In genomic region chr11:69902972-69903371, GRCm38 (mm10) we compare ENCODE assay signal across 9 mouse cellular contexts. TPM values are rescaled to one million over a fixed set of nuclear protein-coding genes. Genes with fewer than 3 reads are reported as not detected.
A peak's percentile ranks its signal among the peaks of the same experiment; 100 is the strongest.
DNase-seq lines count a peak whose midpoint lies in the region; ATAC-seq and TF ChIP-seq lines count a peak whose summit lies in the region.
"Had no signal": no experiment of that assay in that cellular context is flagged by ENCODE, and none has a peak within 500 bp of the region (broad histone marks: within the 10 kb centered on the region; RNA-seq: fewer than 3 reads in every experiment).

No protein-coding gene starts in this region.

- peak overlapping the region; percentile 85; the same call in 1 of the 2 replicates for H3K9ac ChIP-seq in heart, postnatal 0 days (replicated peaks; ENCODE audit: low read depth, low read length)
- H3K9ac ChIP-seq in MEL (ENCODE audit: control insufficient read depth, low read depth, low read length, poor library complexity, severe bottlenecking), result peak overlapping the region; percentile 81

- no peak for TF ChIP-seq EP300 in heart, postnatal 0 days (IDR thresholded peaks at IDR 0.05; ENCODE audit: low read depth)
- no peak for TF ChIP-seq EP300 in MEL (IDR thresholded peaks at IDR 0.05; ENCODE audit: low read depth in 1 of 2, low read length in 2 of 2)

- H3K27ac ChIP-seq in heart, postnatal 0 days (ENCODE audit: low read depth), result no peak overlapping the region; the same call in 1 of the 2 replicates
- H3K27ac ChIP-seq in MEL (ENCODE audit: control insufficient read depth, low read depth, low read length) (no peak overlapping the region), macrophage (no peak overlapping the region)
- H3K27ac ChIP-seq in hindbrain, embryonic 10.5 days, result peak overlapping the region; percentile 99; the same call in 1 of the 2 replicates

- WGBS in heart, postnatal 0 days, result 81% methylated on average over 13 of the region's 13 CpGs
- 93% methylated on average over 13 of the region's 13 CpGs for WGBS in hindbrain, embryonic 10.5 days
- WGBS in macrophage (ENCODE audit: missing documents), result 98% methylated on average over 9 of the region's 13 CpGs

- H3K4me1 ChIP-seq in heart, postnatal 0 days (ENCODE audit: control insufficient read depth, insufficient read depth), result peaks cover 18% of the 10 kb centered on the region; the same call in 1 of the 2 replicates
- peaks cover 0 to 12% of the 10 kb centered on the region in 2 experiments; a peak in 2 of 4 replicates for H3K4me1 ChIP-seq in MEL (ENCODE audit: control insufficient read depth in 1 of 2, insufficient read depth in 2 of 2, low read length in 2 of 2)
- H3K4me1 ChIP-seq in hindbrain, embryonic 10.5 days (replicated peaks), result peaks cover 49% of the 10 kb centered on the region

- DNase-seq in heart, postnatal 0 days (ENCODE audit: low spot score), result no peak
- no peak for DNase-seq in heart, postnatal 4 days
- no peak for DNase-seq in MEL (ENCODE audit: low read depth, low spot score)
- no peak for DNase-seq in hindbrain, embryonic 10.5 days (ENCODE audit: low spot score)
- no peak for DNase-seq in adrenal gland, postnatal 14 days
- DNase-seq in B cell, adult 2 months, result no peak
- no peak for DNase-seq in urinary bladder, postnatal 36 days (ENCODE audit: low spot score in 2 of 2)
- DNase-seq: lung, postnatal 10 days had no signal

- ATAC-seq in heart, postnatal 0 days (ENCODE audit: insufficient read depth, low read depth), result no peak

- peaks cover 18% of the 10 kb centered on the region for H3K79me2 ChIP-seq in MEL (ENCODE audit: control insufficient read depth, insufficient read depth, low read length, poor library complexity)
- no peaks in the 10 kb centered on the region; the same call in 1 of the 2 replicates for H3K79me2 ChIP-seq in macrophage (ENCODE audit: inconsistent target)

- TF ChIP-seq RAD21 in MEL (IDR thresholded peaks at IDR 0.05; ENCODE audit: low read depth, low read length), result no peak

- 0 out of 2 replicates have a peak overlapping the region, but pooled peaks have one; percentile 83 for H3K4me2 ChIP-seq in heart, postnatal 0 days (ENCODE audit: low read depth, low read length)

- TF ChIP-seq POLR2A in MEL (IDR thresholded peaks at IDR 0.05; ENCODE audit: control insufficient read depth in 1 of 2, insufficient read depth in 1 of 2, low read depth in 1 of 2, low read length in 2 of 2, poor library complexity in 1 of 2), result no peak

- no peaks in the 10 kb centered on the region for H3K27me3 ChIP-seq in heart, postnatal 0 days (ENCODE audit: control insufficient read depth, insufficient read depth, low read length)
- H3K27me3 ChIP-seq in MEL (ENCODE audit: control insufficient read depth in 1 of 2, insufficient read depth in 2 of 2, low read length in 2 of 2), result no peaks in the 10 kb centered on the region
- no peaks in the 10 kb centered on the region for H3K27me3 ChIP-seq in hindbrain, embryonic 10.5 days (ENCODE audit: insufficient read depth, poor library complexity, severe bottlenecking)

- H3K4me3 ChIP-seq in heart, postnatal 0 days (ENCODE audit: low read depth, low read length), result peak overlapping the region; percentile 72; the same call in 1 of the 2 replicates
- H3K4me3 ChIP-seq in MEL (ENCODE audit: control insufficient read depth in 1 of 2, insufficient read depth in 1 of 2, low read depth in 2 of 2, low read length in 2 of 2) (peak overlapping the region; percentile 58 to 77), macrophage (ENCODE audit: inconsistent target) (peak overlapping the region; percentile 57; the same call in 1 of the 2 replicates)
- H3K4me3 ChIP-seq in hindbrain, embryonic 10.5 days, result peak overlapping the region; percentile 98

- peaks cover 40% of the 10 kb centered on the region for H3K36me3 ChIP-seq in heart, postnatal 0 days (replicated peaks; ENCODE audit: control insufficient read depth, insufficient read depth, low read length)
- H3K36me3 ChIP-seq in MEL (ENCODE audit: control insufficient read depth in 1 of 2, insufficient read depth in 2 of 2, low read length in 2 of 2) (peaks cover 3 to 12% of the 10 kb centered on the region in 2 experiments; a peak in 2 of 4 replicates), macrophage (ENCODE audit: inconsistent target) (peaks cover 44% of the 10 kb centered on the region)
- peaks cover 51% of the 10 kb centered on the region for H3K36me3 ChIP-seq in hindbrain, embryonic 10.5 days

- no peaks in the 10 kb centered on the region for H3K9me3 ChIP-seq in heart, postnatal 0 days (replicated peaks; ENCODE audit: control insufficient read depth, low read length)
- no peaks in the 10 kb centered on the region for H3K9me3 ChIP-seq in MEL (replicated peaks; ENCODE audit: insufficient read depth, low read length)
- H3K9me3 ChIP-seq in hindbrain, embryonic 10.5 days, result no peaks in the 10 kb centered on the region

- TF ChIP-seq CTCF in heart, postnatal 0 days (IDR thresholded peaks at IDR 0.05; ENCODE audit: low read depth), result no peak
- no peak for TF ChIP-seq CTCF in MEL (IDR thresholded peaks at IDR 0.05 in 2 of 3, conservative IDR thresholded peaks at IDR 0.05 in 1 of 3; ENCODE audit: control insufficient read depth in 1 of 3, insufficient read depth in 1 of 3, low read depth in 2 of 3, low read length in 3 of 3, poor library complexity in 1 of 3, severe bottlenecking in 1 of 3)

RNA-seq across cellular contexts. Expression of gene Neurl4, which starts 2.1 kb away (rescaled TPM):
- 39.2 and 59.5 TPM in 2 replicates for total RNA-seq in heart, postnatal 0 days (2014; rRNA removed; ENCODE audit: low replicate concordance)
- polyA plus RNA-seq in heart, postnatal 0 days (2015; fragmentation: Nextera tagmentation; extraction: Ambion mirVana), result 3.6 and 4.5 TPM in 2 replicates
- 10 to 100 TPM; 45.8 to 48.5 TPM for total RNA-seq in heart, postnatal 4 days (2021)
- 47.3 and 58.0 TPM in 2 replicates for total RNA-seq in MEL (2012; rRNA removed)
- 10 to 100 TPM in 1 of 2 experiments, not detected in 1; 50.9 TPM for polyA plus RNA-seq in MEL (2012; ENCODE audit: insufficient read depth in 1 of 2, insufficient read length in 2 of 2, low read depth in 1 of 2, low replicate concordance in 2 of 2, missing spikeins in 1 of 2)
- polyA plus RNA-seq in hindbrain, embryonic 10.5 days (2016; fragmentation: Nextera tagmentation; extraction: Ambion mirVana), result 12.5 and 13.4 TPM in 2 replicates
- 100 to 1,000 TPM in 8 of 26 experiments, 10 to 100 TPM in 18; 15.8 to 173 (median 76.4) TPM for total RNA-seq in macrophage (2018; cell fraction: chromatin; rRNA removed)
- 10 to 100 TPM in 25 of 26 experiments, 1 to 10 TPM in 1; 6.2 to 23.8 (median 16.5) TPM for total RNA-seq in macrophage (2018; cell fraction: cytosol; rRNA removed)
- 10 to 100 TPM; 14.3 to 66.7 (median 40.0) TPM for total RNA-seq in macrophage (2018; cell fraction: nucleus; rRNA removed)
- 14.9 to 19.2 TPM (median 15.6 TPM) in 3 replicates for polyA plus RNA-seq in macrophage (2018)
- 45.9 and 48.8 TPM in 2 replicates for total RNA-seq in adrenal gland, postnatal 14 days (2021)

RNA-seq across cellular contexts. Expression of gene 2810408A11Rik, which starts 2.2 kb away (rescaled TPM):
- 1.8 and 6.3 TPM in 2 replicates for total RNA-seq in heart, postnatal 0 days (2014; rRNA removed; ENCODE audit: low replicate concordance)
- 2.8 and 3.9 TPM in 2 replicates for polyA plus RNA-seq in heart, postnatal 0 days (2015; fragmentation: Nextera tagmentation; extraction: Ambion mirVana)
- 1 to 10 TPM; 5.2 to 6.2 TPM for total RNA-seq in heart, postnatal 4 days (2021)
- total RNA-seq in MEL (2012; rRNA removed), result 0.69 and 0.81 TPM in 2 replicates
- polyA plus RNA-seq in MEL (2012; ENCODE audit: insufficient read depth in 1 of 2, insufficient read length in 2 of 2, low read depth in 1 of 2, low replicate concordance in 2 of 2, missing spikeins in 1 of 2), result 1 to 10 TPM in 1 of 2 experiments, not detected in 1; 1.3 TPM
- polyA plus RNA-seq in hindbrain, embryonic 10.5 days (2016; fragmentation: Nextera tagmentation; extraction: Ambion mirVana), result 11.4 and 15.2 TPM in 2 replicates
- total RNA-seq in macrophage (2018; cell fraction: chromatin; rRNA removed), result 1 to 10 TPM in 2 of 26 experiments, under 1 TPM in 1, not detected in 23; 0.55 to 1.3 (median 1.2) TPM
- total RNA-seq in macrophage (2018; cell fraction: cytosol; rRNA removed), result under 1 TPM in 8 of 26 experiments, not detected in 18; 0.05 to 0.19 (median 0.11) TPM
- total RNA-seq in macrophage (2018; cell fraction: nucleus; rRNA removed), result 1 to 10 TPM in 1 of 26 experiments, not detected in 25; 1.1 TPM
- not detected in 3 replicates for polyA plus RNA-seq in macrophage (2018)
- total RNA-seq in adrenal gland, postnatal 14 days (2021), result 1.8 and 2.1 TPM in 2 replicates

RNA-seq across cellular contexts. Expression of gene Acap1, which starts 7.6 kb away (rescaled TPM):
- total RNA-seq in heart, postnatal 0 days (2014; rRNA removed; ENCODE audit: low replicate concordance), result 2.5 and 9.7 TPM in 2 replicates
- polyA plus RNA-seq in heart, postnatal 0 days (2015; fragmentation: Nextera tagmentation; extraction: Ambion mirVana), result 2.5 TPM in 2 replicates
- total RNA-seq in heart, postnatal 4 days (2021), result 1 to 10 TPM; 2.8 to 3.2 TPM
- 20.7 and 33.4 TPM in 2 replicates for total RNA-seq in MEL (2012; rRNA removed)
- 10 to 100 TPM in 1 of 2 experiments, not detected in 1; 42.2 TPM for polyA plus RNA-seq in MEL (2012; ENCODE audit: insufficient read depth in 1 of 2, insufficient read length in 2 of 2, low read depth in 1 of 2, low replicate concordance in 2 of 2, missing spikeins in 1 of 2)
- polyA plus RNA-seq in hindbrain, embryonic 10.5 days (2016; fragmentation: Nextera tagmentation; extraction: Ambion mirVana), result 1.2 and 1.4 TPM in 2 replicates
- 1 to 10 TPM in 10 of 26 experiments, under 1 TPM in 13, not detected in 3; 0.33 to 4.7 (median 0.81) TPM for total RNA-seq in macrophage (2018; cell fraction: chromatin; rRNA removed)
- total RNA-seq in macrophage (2018; cell fraction: cytosol; rRNA removed), result 1 to 10 TPM in 2 of 26 experiments, under 1 TPM in 24; 0.06 to 1.1 (median 0.37) TPM
- 1 to 10 TPM in 23 of 26 experiments, under 1 TPM in 3; 0.60 to 4.9 (median 2.6) TPM for total RNA-seq in macrophage (2018; cell fraction: nucleus; rRNA removed)
- 0.54 to 0.68 TPM (median 0.62 TPM) in 3 replicates for polyA plus RNA-seq in macrophage (2018)
- total RNA-seq in adrenal gland, postnatal 14 days (2021), result 2.1 and 14.4 TPM in 2 replicates

RNA-seq across cellular contexts. Expression of gene Gps2, which starts 10.7 kb away (rescaled TPM):
- total RNA-seq in heart, postnatal 0 days (2014; rRNA removed; ENCODE audit: low replicate concordance), result 48.6 and 72.4 TPM in 2 replicates
- 37.1 and 38.1 TPM in 2 replicates for polyA plus RNA-seq in heart, postnatal 0 days (2015; fragmentation: Nextera tagmentation; extraction: Ambion mirVana)
- total RNA-seq in heart, postnatal 4 days (2021), result 10 to 100 TPM; 29.6 to 33.0 TPM
- 64.5 and 78.0 TPM in 2 replicates for total RNA-seq in MEL (2012; rRNA removed)
- 100 to 1,000 TPM in 1 of 2 experiments, not detected in 1; 113 TPM for polyA plus RNA-seq in MEL (2012; ENCODE audit: insufficient read depth in 1 of 2, insufficient read length in 2 of 2, low read depth in 1 of 2, low replicate concordance in 2 of 2, missing spikeins in 1 of 2)
- polyA plus RNA-seq in hindbrain, embryonic 10.5 days (2016; fragmentation: Nextera tagmentation; extraction: Ambion mirVana), result 96.8 and 105 TPM in 2 replicates
- 100 to 1,000 TPM in 1 of 26 experiments, 10 to 100 TPM in 25; 37.3 to 100 (median 78.4) TPM for total RNA-seq in macrophage (2018; cell fraction: chromatin; rRNA removed)
- 10 to 100 TPM; 24.5 to 46.2 (median 35.1) TPM for total RNA-seq in macrophage (2018; cell fraction: cytosol; rRNA removed)
- total RNA-seq in macrophage (2018; cell fraction: nucleus; rRNA removed), result 10 to 100 TPM; 28.3 to 99.9 (median 49.1) TPM
- polyA plus RNA-seq in macrophage (2018), result 48.3 to 74.1 TPM (median 49.3 TPM) in 3 replicates
- 52.3 and 57.3 TPM in 2 replicates for total RNA-seq in adrenal gland, postnatal 14 days (2021)

RNA-seq across cellular contexts. Expression of gene Eif5a, which starts 18.8 kb away (rescaled TPM):
- total RNA-seq in heart, postnatal 0 days (2014; rRNA removed; ENCODE audit: low replicate concordance), result 469 and 504 TPM in 2 replicates
- 961 and 973 TPM in 2 replicates for polyA plus RNA-seq in heart, postnatal 0 days (2015; fragmentation: Nextera tagmentation; extraction: Ambion mirVana)
- 100 to 1,000 TPM; 550 to 556 TPM for total RNA-seq in heart, postnatal 4 days (2021)
- 1,428 and 1,539 TPM in 2 replicates for total RNA-seq in MEL (2012; rRNA removed)
- polyA plus RNA-seq in MEL (2012; ENCODE audit: insufficient read depth in 1 of 2, insufficient read length in 2 of 2, low read depth in 1 of 2, low replicate concordance in 2 of 2, missing spikeins in 1 of 2) (1,000 to 10,000 TPM; 1,272 to 3,185 TPM), macrophage (2018) (339 to 874 TPM (median 348 TPM) in 3 replicates)
- polyA plus RNA-seq in hindbrain, embryonic 10.5 days (2016; fragmentation: Nextera tagmentation; extraction: Ambion mirVana), result 2,350 and 2,667 TPM in 2 replicates
- total RNA-seq in macrophage (2018; cell fraction: chromatin; rRNA removed), result 10 to 100 TPM; 27.9 to 98.6 (median 61.6) TPM
- 100 to 1,000 TPM; 386 to 564 (median 446) TPM for total RNA-seq in macrophage (2018; cell fraction: cytosol; rRNA removed)
- total RNA-seq in macrophage (2018; cell fraction: nucleus; rRNA removed), result 100 to 1,000 TPM in 23 of 26 experiments, 10 to 100 TPM in 3; 73.8 to 334 (median 159) TPM
- 616 and 636 TPM in 2 replicates for total RNA-seq in adrenal gland, postnatal 14 days (2021)
